Mouse (Mus musculus) thymus, adult 2 months (tissue): ENCODE measurements at regions not wholly inside any gene's neighbourhood (a gene's known extent, or its start where the extent isn't known, plus 50 kb on each side); places are given as distances from the start of the nearest gene placed in this dataset.

Source experiments
- CTCF ChIP-seq: fragments of 200-500 bp; IDR thresholded peaks from 2 replicates; pipeline ENCODE4 v1.5.1; 2012; ENCODE audit warnings: mild to moderate bottlenecking, control low read depth, low read length, moderate library complexity, borderline replicate concordance; ENCODE audit not compliant: control insufficient read depth, poor library complexity, insufficient read depth; ENCODE audit errors: extremely low read depth
- POLR2A ChIP-seq: fragments of 200-500 bp; IDR thresholded peaks from 2 replicates; pipeline ENCODE4 v1.6.1; 2012; ENCODE audit warnings: mild to moderate bottlenecking, low read length, control low read depth, moderate library complexity; ENCODE audit not compliant: control insufficient read depth, poor library complexity, insufficient read depth; ENCODE audit errors: extremely low read depth

- TF ChIP-seq CTCF: no peak
- TF ChIP-seq POLR2A: no peak
These were observed 214.1 kb upstream of the Cdh4 start for GRCm38 (mm10) chr2:179228096-179228495.
